Comparison of ENCODE assay signal across 22 mouse cellular contexts in genomic region chr2:32060228-32060805, GRCm38 (mm10). TPM values are rescaled to one million over a fixed set of nuclear protein-coding genes. Genes with fewer than 3 reads are reported as not detected.
A peak's percentile ranks its signal among the peaks of the same experiment; 100 is the strongest.
DNase-seq lines count a peak whose midpoint lies in the region; ATAC-seq and TF ChIP-seq lines count a peak whose summit lies in the region.
"Had no signal": no experiment of that assay in that cellular context is flagged by ENCODE, and none has a peak within 500 bp of the region (broad histone marks: within the 10 kb centered on the region; RNA-seq: fewer than 3 reads in every experiment).

No protein-coding gene starts in this region.

- peaks cover 93% of the 10 kb centered on the region for H3K4me1 ChIP-seq in heart, embryonic 12.5 days (replicated peaks)
- peaks cover 10% of the 10 kb centered on the region; the same call in 1 of the 2 replicates for H3K4me1 ChIP-seq in heart, adult 2 months (ENCODE audit: control insufficient read depth, insufficient read depth, low read length)
- H3K4me1 ChIP-seq in spleen, adult 2 months (ENCODE audit: control insufficient read depth, insufficient read depth, insufficient read length): peaks cover 42% of the 10 kb centered on the region; the same call in 1 of the 2 replicates
- peaks cover 12% of the 10 kb centered on the region for H3K4me1 ChIP-seq in embryonic facial prominence, embryonic 13.5 days
- H3K4me1 ChIP-seq in liver, postnatal 0 days (ENCODE audit: insufficient read depth): peaks cover 29% of the 10 kb centered on the region
- no peaks in the 10 kb centered on the region for H3K4me1 ChIP-seq in kidney, embryonic 16.5 days (ENCODE audit: insufficient read depth, low read length)
- no peaks in the 10 kb centered on the region for H3K4me1 ChIP-seq in hindbrain, embryonic 11.5 days (replicated peaks; ENCODE audit: control insufficient read depth, insufficient read depth, low read length)

- H3K4me2 ChIP-seq in heart, embryonic 12.5 days: no peak overlapping the region
- H3K4me2 ChIP-seq in embryonic facial prominence, embryonic 13.5 days: peak overlapping the region; percentile 31
- H3K4me2 ChIP-seq in liver, postnatal 0 days (ENCODE audit: low read depth, low read length): no peak overlapping the region
- H3K4me2 ChIP-seq in kidney, embryonic 16.5 days (replicated peaks; ENCODE audit: low read depth, low read length): no peak overlapping the region
- no peak overlapping the region for H3K4me2 ChIP-seq in hindbrain, embryonic 11.5 days (replicated peaks; ENCODE audit: low read depth, low read length)
- H3K4me2 ChIP-seq: hindbrain, embryonic 14.5 days; midbrain, embryonic 11.5 days; neural tube, embryonic 15.5 days had no signal

- H3K27me3 ChIP-seq in heart, embryonic 12.5 days (replicated peaks): no peaks in the 10 kb centered on the region
- H3K27me3 ChIP-seq in heart, adult 2 months (ENCODE audit: control insufficient read depth, insufficient read depth, low read length): no peaks in the 10 kb centered on the region
- H3K27me3 ChIP-seq in spleen, adult 2 months (ENCODE audit: control insufficient read depth, insufficient read depth, low read length): no peaks in the 10 kb centered on the region
- H3K27me3 ChIP-seq in embryonic facial prominence, embryonic 13.5 days: no peaks in the 10 kb centered on the region
- H3K27me3 ChIP-seq in liver, postnatal 0 days (ENCODE audit: insufficient read depth, low read length): no peaks in the 10 kb centered on the region
- H3K27me3 ChIP-seq in kidney, embryonic 16.5 days (ENCODE audit: insufficient read depth, low read length): no peaks in the 10 kb centered on the region
- no peaks in the 10 kb centered on the region; the same call in 1 of the 2 replicates for H3K27me3 ChIP-seq in hindbrain, embryonic 11.5 days (ENCODE audit: control insufficient read depth, insufficient read depth, low read length)
- H3K27me3 ChIP-seq: neural tube, embryonic 15.5 days had no signal

- intact Hi-C loops in heart, adult 2 months (cut with DNase I): no loop called here

- peak overlapping the region; percentile 96 for H3K27ac ChIP-seq in heart, embryonic 12.5 days (ENCODE audit: poor library complexity, severe bottlenecking)
- no peak overlapping the region for H3K27ac ChIP-seq in heart, adult 2 months
- H3K27ac ChIP-seq in spleen, adult 2 months (ENCODE audit: insufficient read depth, low read length): peak overlapping the region; percentile 68
- H3K27ac ChIP-seq in embryonic facial prominence, embryonic 13.5 days: peak overlapping the region; percentile 60; the same call in 1 of the 2 replicates
- H3K27ac ChIP-seq in liver, postnatal 0 days (ENCODE audit: low read depth): 0 out of 2 replicates have a peak overlapping the region, but pooled peaks have one; percentile 67
- no peak overlapping the region for H3K27ac ChIP-seq in kidney, embryonic 16.5 days (ENCODE audit: low read length)
- no peak overlapping the region for H3K27ac ChIP-seq in hindbrain, embryonic 11.5 days (ENCODE audit: low read depth, low read length)
- H3K27ac ChIP-seq: hindbrain, embryonic 14.5 days; left cerebral cortex, adult 2 months; limb, embryonic 10.5 days; macrophage; neural tube, embryonic 15.5 days had no signal

- no peaks in the 10 kb centered on the region for H3K79me2 ChIP-seq in heart, adult 2 months (replicated peaks; ENCODE audit: control insufficient read depth, insufficient read depth, low read length)

- no peak for ATAC-seq in heart, embryonic 12.5 days (ENCODE audit: insufficient number of reproducible peaks, low FRiP score)
- no peak for ATAC-seq in embryonic facial prominence, embryonic 13.5 days (ENCODE audit: insufficient number of reproducible peaks, insufficient read depth, low FRiP score, low TSS enrichment, low read depth)
- ATAC-seq in liver, postnatal 0 days: no peak
- ATAC-seq in kidney, embryonic 16.5 days (ENCODE audit: low FRiP score, low TSS enrichment): no peak
- ATAC-seq in hindbrain, embryonic 11.5 days (ENCODE audit: low FRiP score): no peak
- ATAC-seq: forebrain, embryonic 14.5 days; intestine, embryonic 16.5 days had no signal

- DNase-seq in heart, adult 2 months: no peak
- no peak for DNase-seq in spleen, adult 2 months (ENCODE audit: low read depth in 1 of 2, low spot score in 2 of 2)
- no peak for DNase-seq in spleen, adult 18-20 months
- no peak for DNase-seq in liver, postnatal 0 days
- DNase-seq in hindbrain, embryonic 11.5 days (ENCODE audit: low spot score): no peak
- DNase-seq: cerebellum, postnatal 10 days; gastrocnemius, postnatal 36 days; kidney, postnatal 10 days; lung, adult 2 months had no signal

- no peak for TF ChIP-seq POLR2A in heart, adult 2 months (IDR thresholded peaks at IDR 0.05; ENCODE audit: insufficient read depth, low read depth, low read length)
- no peak for TF ChIP-seq POLR2A in spleen, adult 2 months (IDR thresholded peaks at IDR 0.05; ENCODE audit: low read depth, low read length)

- no peaks in the 10 kb centered on the region for H3K36me3 ChIP-seq in heart, embryonic 12.5 days
- no peaks in the 10 kb centered on the region for H3K36me3 ChIP-seq in heart, adult 2 months (ENCODE audit: control insufficient read depth, insufficient read depth, low read length)
- H3K36me3 ChIP-seq in spleen, adult 2 months (ENCODE audit: control insufficient read depth, insufficient read depth, low read length): no peaks in the 10 kb centered on the region
- no peaks in the 10 kb centered on the region for H3K36me3 ChIP-seq in embryonic facial prominence, embryonic 13.5 days
- no peaks in the 10 kb centered on the region for H3K36me3 ChIP-seq in liver, postnatal 0 days (replicated peaks; ENCODE audit: insufficient read depth, low read length)
- no peaks in the 10 kb centered on the region for H3K36me3 ChIP-seq in kidney, embryonic 16.5 days (ENCODE audit: insufficient read depth, low read length)
- H3K36me3 ChIP-seq in hindbrain, embryonic 11.5 days (ENCODE audit: control insufficient read depth, insufficient read depth, low read length): no peaks in the 10 kb centered on the region
- H3K36me3 ChIP-seq: G1E; limb, embryonic 10.5 days; neural tube, embryonic 15.5 days had no signal

- no peak overlapping the region for H3K4me3 ChIP-seq in heart, embryonic 12.5 days
- H3K4me3 ChIP-seq in heart, adult 2 months: no peak overlapping the region
- H3K4me3 ChIP-seq in spleen, adult 2 months (ENCODE audit: extremely low read depth, insufficient read depth, insufficient read length): no peak overlapping the region
- H3K4me3 ChIP-seq in embryonic facial prominence, embryonic 13.5 days: no peak overlapping the region
- H3K4me3 ChIP-seq in liver, postnatal 0 days (ENCODE audit: low read depth, low read length): no peak overlapping the region
- H3K4me3 ChIP-seq in kidney, embryonic 16.5 days (ENCODE audit: low read length): no peak overlapping the region
- no peak overlapping the region for H3K4me3 ChIP-seq in hindbrain, embryonic 11.5 days (ENCODE audit: low read depth, low read length)
- H3K4me3 ChIP-seq: left cerebral cortex, adult 2 months; limb, embryonic 10.5 days; neural tube, embryonic 15.5 days had no signal

- H3K9ac ChIP-seq in heart, embryonic 12.5 days: peak overlapping the region; percentile 28; the same call in 1 of the 2 replicates
- H3K9ac ChIP-seq in heart, adult 2 months (ENCODE audit: low read depth, low read length): no peak overlapping the region
- no peak overlapping the region for H3K9ac ChIP-seq in embryonic facial prominence, embryonic 13.5 days
- H3K9ac ChIP-seq in liver, postnatal 0 days (replicated peaks): no peak overlapping the region
- no peak overlapping the region for H3K9ac ChIP-seq in kidney, embryonic 16.5 days (replicated peaks; ENCODE audit: low read length)
- no peak overlapping the region for H3K9ac ChIP-seq in hindbrain, embryonic 11.5 days (ENCODE audit: low read depth, low read length)
- H3K9ac ChIP-seq: hindbrain, embryonic 14.5 days; neural tube, embryonic 15.5 days had no signal

- no peak for TF ChIP-seq EP300 in heart, adult 2 months (IDR thresholded peaks at IDR 0.05; ENCODE audit: insufficient read depth, low read depth, low read length)
- no peak for TF ChIP-seq EP300 in liver, postnatal 0 days (IDR thresholded peaks at IDR 0.05; ENCODE audit: low read depth)

- WGBS in heart, embryonic 12.5 days: 59% methylated on average over 6 of the region's 6 CpGs
- WGBS in heart, adult 2 months: 75% methylated on average over 6 of the region's 6 CpGs
- WGBS in spleen, adult 2 months: 51% methylated on average over 6 of the region's 6 CpGs
- WGBS in embryonic facial prominence, embryonic 13.5 days: 35% methylated on average over 6 of the region's 6 CpGs
- WGBS in liver, postnatal 0 days (ENCODE audit: insufficient replicate concordance): 64% methylated on average over 6 of the region's 6 CpGs
- WGBS in kidney, embryonic 16.5 days: 48% methylated on average over 6 of the region's 6 CpGs
- WGBS in hindbrain, embryonic 11.5 days: 66% methylated on average over 6 of the region's 6 CpGs

- no peaks in the 10 kb centered on the region for H3K9me3 ChIP-seq in heart, embryonic 12.5 days (replicated peaks)
- H3K9me3 ChIP-seq in embryonic facial prominence, embryonic 13.5 days: no peaks in the 10 kb centered on the region
- H3K9me3 ChIP-seq in liver, postnatal 0 days (ENCODE audit: low read length): no peaks in the 10 kb centered on the region
- no peaks in the 10 kb centered on the region for H3K9me3 ChIP-seq in kidney, embryonic 16.5 days (ENCODE audit: low read length)
- no peaks in the 10 kb centered on the region for H3K9me3 ChIP-seq in hindbrain, embryonic 11.5 days (ENCODE audit: control insufficient read depth, low read length)
- H3K9me3 ChIP-seq: G1E; limb, embryonic 10.5 days; neural tube, embryonic 15.5 days had no signal

- TF ChIP-seq CTCF in heart, adult 2 months (IDR thresholded peaks at IDR 0.05): no peak
- TF ChIP-seq CTCF in spleen, adult 2 months (IDR thresholded peaks at IDR 0.05; ENCODE audit: extremely low read depth, insufficient read depth, insufficient read length, insufficient replicate concordance): no peak
- TF ChIP-seq CTCF in liver, postnatal 0 days (IDR thresholded peaks at IDR 0.05; ENCODE audit: low read depth): no peak

RNA-seq across cellular contexts. Expression of gene Fam78a, which starts 24.3 kb away (rescaled TPM):
- 48.1 and 50.7 TPM in 2 replicates for polyA plus RNA-seq in heart, embryonic 12.5 days (2016; fragmentation: Nextera tagmentation; extraction: Ambion mirVana)
- 10 to 100 TPM; 15.9 to 19.1 TPM for total RNA-seq in heart, adult 2 months (2021)
- 18.7 and 24.9 TPM in 2 replicates for polyA plus RNA-seq in heart, adult 2 months (2012; rRNA removed)
- polyA plus RNA-seq in spleen, adult 2 months (2012; rRNA removed): 33.1 and 48.3 TPM in 2 replicates
- polyA plus RNA-seq in embryonic facial prominence, embryonic 13.5 days (2015; fragmentation: Nextera tagmentation; extraction: Ambion mirVana): 1.9 and 2.1 TPM in 2 replicates
- 3.8 and 4.3 TPM in 2 replicates for polyA plus RNA-seq in liver, postnatal 0 days (2015; fragmentation: Nextera tagmentation; extraction: Ambion mirVana)
- polyA plus RNA-seq in kidney, embryonic 16.5 days (2015; fragmentation: Nextera tagmentation; extraction: Ambion mirVana): 1.6 and 1.8 TPM in 2 replicates
- polyA plus RNA-seq in hindbrain, embryonic 11.5 days (2014; fragmentation: Nextera tagmentation; extraction: Ambion mirVana): 0.91 and 1.3 TPM in 2 replicates
- polyA plus RNA-seq: C2C12 had no signal

RNA-seq across cellular contexts. Expression of gene Plpp7, which starts 35.0 kb away (rescaled TPM):
- polyA plus RNA-seq in heart, embryonic 12.5 days (2016; fragmentation: Nextera tagmentation; extraction: Ambion mirVana): 11.4 and 13.6 TPM in 2 replicates
- total RNA-seq in heart, adult 2 months (2021): 10 to 100 TPM; 33.6 to 33.8 TPM
- polyA plus RNA-seq in heart, adult 2 months (2012; rRNA removed): 56.3 and 62.1 TPM in 2 replicates
- 2.6 and 4.6 TPM in 2 replicates for polyA plus RNA-seq in spleen, adult 2 months (2012; rRNA removed)
- 5.7 and 6.2 TPM in 2 replicates for polyA plus RNA-seq in embryonic facial prominence, embryonic 13.5 days (2015; fragmentation: Nextera tagmentation; extraction: Ambion mirVana)
- polyA plus RNA-seq in liver, postnatal 0 days (2015; fragmentation: Nextera tagmentation; extraction: Ambion mirVana): 1.6 and 1.7 TPM in 2 replicates
- 6.8 and 7.8 TPM in 2 replicates for polyA plus RNA-seq in kidney, embryonic 16.5 days (2015; fragmentation: Nextera tagmentation; extraction: Ambion mirVana)
- 5.5 and 7.5 TPM in 2 replicates for polyA plus RNA-seq in hindbrain, embryonic 11.5 days (2014; fragmentation: Nextera tagmentation; extraction: Ambion mirVana)

Comparison
In these comparisons a context has a peak if more than half of its experiments do, and no peak if none do; other contexts are left out.
1. H3K27ac ChIP-seq: peak in heart, embryonic 12.5 days (single experiment), spleen, adult 2 months (single experiment), embryonic facial prominence, embryonic 13.5 days (single experiment) and liver, postnatal 0 days (single experiment); none in heart, adult 2 months (single experiment), kidney, embryonic 16.5 days (single experiment) and hindbrain, embryonic 11.5 days (single experiment).